Mouse (Mus musculus): ENCODE measurements at regions not wholly inside any gene's neighbourhood (a gene's known extent, or its start where the extent isn't known, plus 50 kb on each side); places are given as distances from the start of the nearest gene placed in this dataset.

DNA sequence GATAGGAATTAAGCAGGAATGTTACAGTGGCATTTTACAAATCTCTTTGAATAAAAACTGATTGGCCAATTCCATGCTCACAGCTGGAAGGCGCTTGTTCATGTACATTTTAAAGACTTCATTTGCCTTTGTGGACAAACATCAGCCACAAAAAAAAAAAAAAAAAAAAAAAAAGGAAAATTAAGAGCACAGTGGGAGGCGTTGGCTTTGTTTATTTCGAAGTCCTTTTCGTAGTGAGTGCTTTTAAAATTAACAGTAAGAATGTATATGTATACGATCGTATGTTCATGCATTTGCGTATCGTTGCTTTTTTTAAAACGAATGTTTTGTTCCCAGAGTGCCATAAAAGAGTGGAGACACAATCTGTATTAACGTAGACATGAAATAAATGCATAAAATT, 250.6 kb upstream of the Nfe2l3 start:
- ATAC-seq (ENCODE audit: low read depth) (no peak), DNase-seq (ENCODE audit: low spot score) (no peak)
- no peak overlapping the region for H3K27ac ChIP-seq (replicated peaks; ENCODE audit: low read depth, low read length)
- H3K4me1 ChIP-seq (ENCODE audit: control insufficient read depth, insufficient read depth, low read length) = no peaks in the 10 kb centered on the region
- no peak overlapping the region for H3K4me3 ChIP-seq (ENCODE audit: low read depth, low read length)
- WGBS = 24% methylated on average over 10 of the region's 10 CpGs
- H3K36me3 ChIP-seq (ENCODE audit: control insufficient read depth, insufficient read depth, low read length) = no peaks in the 10 kb centered on the region
- peaks cover 88% of the 10 kb centered on the region for H3K27me3 ChIP-seq (replicated peaks; ENCODE audit: control insufficient read depth, insufficient read depth, low read length)
- H3K9me3 ChIP-seq (ENCODE audit: control insufficient read depth, low read length) = no peaks in the 10 kb centered on the region
- no peak overlapping the region for H3K4me2 ChIP-seq (ENCODE audit: low read depth, low read length)
- no peak overlapping the region for H3K9ac ChIP-seq (ENCODE audit: low read depth, low read length)

DNA sequence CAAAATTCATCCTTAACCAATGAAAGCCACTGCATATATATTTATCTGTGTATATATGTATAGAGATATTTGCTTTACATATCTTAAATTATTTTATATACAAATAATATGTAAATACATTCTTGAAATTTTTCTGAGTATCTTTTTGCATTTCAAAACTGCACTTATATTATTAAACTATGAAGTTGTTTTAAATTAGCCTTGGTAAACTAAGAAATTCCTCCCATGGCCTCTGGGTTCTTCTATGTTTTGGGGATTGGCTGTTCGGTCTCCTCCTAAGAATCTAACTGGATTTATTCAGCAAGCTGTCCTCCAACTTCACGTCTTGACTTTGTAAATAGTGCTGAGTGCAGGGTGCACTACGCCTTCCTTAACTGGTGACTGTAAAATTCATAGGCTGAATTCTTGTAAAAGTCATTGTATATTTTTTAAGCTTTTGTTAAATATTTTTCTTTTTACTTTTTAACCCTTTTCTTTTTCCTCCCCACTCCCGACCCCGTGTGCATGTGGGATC, 249.6 kb upstream of the Nfe2l3 start:
- Histone ChIP-seq H3K9me3 (ENCODE audit: control insufficient read depth, low read length) (no peaks in the 10 kb centered on the region), H3K4me3 (ENCODE audit: low read depth, low read length) (no peak overlapping the region), H3K4me1 (ENCODE audit: control insufficient read depth, insufficient read depth, low read length) (no peaks in the 10 kb centered on the region), H3K36me3 (ENCODE audit: control insufficient read depth, insufficient read depth, low read length) (no peaks in the 10 kb centered on the region), H3K9ac (ENCODE audit: low read depth, low read length) (no peak overlapping the region), H3K4me2 (ENCODE audit: low read depth, low read length) (no peak overlapping the region), H3K27ac (replicated peaks; ENCODE audit: low read depth, low read length) (no peak overlapping the region), H3K27me3 (replicated peaks; ENCODE audit: control insufficient read depth, insufficient read depth, low read length) (peaks cover 87% of the 10 kb centered on the region)
- 7% methylated on average over 5 of the region's 5 CpGs for WGBS
- ATAC-seq (ENCODE audit: low read depth) = no peak
- DNase-seq (ENCODE audit: low spot score) = no peak

DNA sequence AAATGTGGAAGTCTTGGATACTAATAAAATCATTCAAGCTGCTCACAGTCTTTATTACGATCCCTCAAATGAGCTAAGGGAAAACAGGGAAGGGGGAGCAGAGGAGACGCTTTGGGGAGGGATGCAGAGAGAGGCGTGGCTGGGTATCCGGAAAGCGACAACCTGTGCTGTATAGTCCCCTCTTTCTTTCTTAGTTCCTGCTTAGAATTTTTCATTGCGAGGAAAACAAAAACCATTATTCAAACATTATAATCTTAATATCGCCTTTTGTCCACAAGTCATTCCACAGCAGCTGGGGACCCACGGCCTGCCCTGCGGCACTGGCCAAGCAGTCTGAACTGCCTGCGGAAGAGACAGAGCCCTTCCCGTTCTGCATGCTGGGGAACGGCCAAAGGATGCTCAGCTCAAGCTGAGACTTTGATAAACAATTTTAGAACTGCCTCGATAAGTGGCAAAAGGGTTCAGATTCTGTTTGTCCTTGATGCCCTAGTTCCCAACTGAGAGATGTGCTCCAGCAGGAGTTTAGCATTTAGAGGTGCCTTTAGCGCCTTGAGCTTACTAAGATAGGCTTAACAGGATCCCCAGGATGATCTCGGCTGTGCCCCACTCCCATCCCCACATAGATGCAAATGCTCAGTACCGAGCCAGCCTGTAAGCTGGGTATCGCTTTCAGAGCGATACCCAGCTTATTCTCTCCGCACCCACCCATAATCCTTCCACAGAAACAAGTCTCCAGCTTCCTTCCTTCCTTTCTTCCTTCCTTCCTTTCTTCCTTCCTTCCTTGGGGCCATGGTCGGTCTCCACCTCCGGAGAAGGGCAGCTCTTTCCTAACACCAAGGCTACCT, 248.7 kb upstream of the Nfe2l3 start:
- Histone ChIP-seq H3K36me3 (ENCODE audit: control insufficient read depth, insufficient read depth, low read length) (no peaks in the 10 kb centered on the region), H3K27ac (replicated peaks; ENCODE audit: low read depth, low read length) (no peak overlapping the region), H3K9me3 (ENCODE audit: control insufficient read depth, low read length) (no peaks in the 10 kb centered on the region), H3K4me3 (ENCODE audit: low read depth, low read length) (no peak overlapping the region), H3K27me3 (replicated peaks; ENCODE audit: control insufficient read depth, insufficient read depth, low read length) (peaks cover 94% of the 10 kb centered on the region), H3K9ac (ENCODE audit: low read depth, low read length) (no peak overlapping the region), H3K4me2 (ENCODE audit: low read depth, low read length) (no peak overlapping the region), H3K4me1 (ENCODE audit: control insufficient read depth, insufficient read depth, low read length) (no peaks in the 10 kb centered on the region)
- DNase-seq (ENCODE audit: low spot score) (no peak), ATAC-seq (ENCODE audit: low read depth) (no peak)
- WGBS = under 1% methylated on average over 21 of the region's 21 CpGs

DNA sequence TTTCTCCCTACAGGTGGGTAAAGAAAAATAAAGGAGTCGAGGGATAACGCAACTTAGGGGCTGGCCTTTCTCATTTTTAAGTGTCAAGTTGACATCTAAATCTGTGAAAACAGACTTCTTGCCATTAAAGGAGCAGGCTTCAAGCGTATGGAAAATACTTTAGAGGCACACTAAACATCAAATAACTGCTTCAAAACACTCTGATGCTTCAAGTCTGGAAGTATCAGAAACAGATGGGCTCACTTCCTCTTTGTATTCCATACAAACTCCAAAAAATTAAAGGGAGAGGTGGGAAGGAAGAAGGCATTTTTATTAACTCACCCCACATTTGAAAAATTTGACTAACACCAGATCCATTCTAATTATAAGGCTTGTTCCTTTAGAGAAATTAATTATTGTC, 248.0 kb upstream of the Nfe2l3 start:
- no peak overlapping the region for H3K4me2 ChIP-seq (ENCODE audit: low read depth, low read length)
- peaks cover 92% of the 10 kb centered on the region for H3K27me3 ChIP-seq (replicated peaks; ENCODE audit: control insufficient read depth, insufficient read depth, low read length)
- no peak overlapping the region for H3K27ac ChIP-seq (replicated peaks; ENCODE audit: low read depth, low read length)
- H3K4me3 ChIP-seq (ENCODE audit: low read depth, low read length) = no peak overlapping the region
- ATAC-seq (ENCODE audit: low read depth) (no peak), DNase-seq (ENCODE audit: low spot score) (no peak)
- no peak overlapping the region for H3K9ac ChIP-seq (ENCODE audit: low read depth, low read length)
- H3K36me3 ChIP-seq (ENCODE audit: control insufficient read depth, insufficient read depth, low read length) = no peaks in the 10 kb centered on the region
- 4% methylated on average over 3 of the region's 3 CpGs for WGBS
- no peaks in the 10 kb centered on the region for H3K9me3 ChIP-seq (ENCODE audit: control insufficient read depth, low read length)
- no peaks in the 10 kb centered on the region for H3K4me1 ChIP-seq (ENCODE audit: control insufficient read depth, insufficient read depth, low read length)

DNA sequence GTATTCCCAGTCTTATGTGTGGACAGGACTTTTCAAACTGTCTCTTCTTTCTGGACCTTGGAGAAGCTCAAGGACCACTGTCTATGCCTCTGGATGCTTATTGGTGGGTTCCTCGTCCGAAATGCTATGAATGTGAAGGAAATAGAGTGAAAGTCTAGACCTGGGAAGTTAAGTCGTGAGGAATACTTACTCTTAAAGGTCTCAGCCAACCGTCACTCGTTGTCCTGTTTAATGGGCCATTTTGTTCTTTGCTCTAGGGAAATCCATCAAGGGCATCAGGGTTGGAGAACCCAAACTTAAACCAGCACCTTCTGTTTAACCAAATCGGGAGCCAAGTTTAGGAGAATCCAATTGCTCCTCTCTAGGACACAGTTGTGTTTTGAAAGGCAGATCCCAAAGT, 247.3 kb upstream of the Nfe2l3 start:
- Histone ChIP-seq H3K36me3 (ENCODE audit: control insufficient read depth, insufficient read depth, low read length) (no peaks in the 10 kb centered on the region), H3K9ac (ENCODE audit: low read depth, low read length) (no peak overlapping the region), H3K4me1 (ENCODE audit: control insufficient read depth, insufficient read depth, low read length) (no peaks in the 10 kb centered on the region), H3K9me3 (ENCODE audit: control insufficient read depth, low read length) (no peaks in the 10 kb centered on the region), H3K27me3 (replicated peaks; ENCODE audit: control insufficient read depth, insufficient read depth, low read length) (peaks cover 85% of the 10 kb centered on the region), H3K4me2 (ENCODE audit: low read depth, low read length) (no peak overlapping the region), H3K4me3 (ENCODE audit: low read depth, low read length) (no peak overlapping the region), H3K27ac (replicated peaks; ENCODE audit: low read depth, low read length) (no peak overlapping the region)
- 16% methylated on average over 6 of the region's 6 CpGs for WGBS
- ATAC-seq (ENCODE audit: low read depth) (no peak), DNase-seq (ENCODE audit: low spot score) (no peak)

DNA sequence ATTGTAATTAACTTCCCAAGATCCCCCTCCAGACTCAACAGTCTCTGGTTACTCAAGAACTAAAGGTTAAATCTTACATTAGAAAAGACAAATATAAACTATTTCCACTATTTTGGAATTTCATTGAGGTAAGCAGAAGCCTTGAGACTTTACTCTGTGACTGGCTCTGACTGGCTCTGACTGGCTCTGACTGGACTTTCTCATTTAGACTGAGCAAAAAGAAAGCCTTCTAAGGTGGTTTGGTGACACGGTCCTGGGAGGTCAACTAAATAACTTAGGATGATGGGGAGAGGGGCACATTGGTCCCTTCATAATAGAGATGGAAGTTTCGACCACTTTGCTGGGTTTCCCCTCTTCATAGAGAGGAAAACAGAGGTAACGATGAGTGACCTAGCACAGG, 243.3 kb upstream of the Nfe2l3 start:
- Histone ChIP-seq H3K36me3 (ENCODE audit: control insufficient read depth, insufficient read depth, low read length) (no peaks in the 10 kb centered on the region), H3K27ac (replicated peaks; ENCODE audit: low read depth, low read length) (no peak overlapping the region), H3K9ac (ENCODE audit: low read depth, low read length) (no peak overlapping the region), H3K27me3 (replicated peaks; ENCODE audit: control insufficient read depth, insufficient read depth, low read length) (peaks cover 85% of the 10 kb centered on the region), H3K4me3 (ENCODE audit: low read depth, low read length) (no peak overlapping the region), H3K4me2 (ENCODE audit: low read depth, low read length) (no peak overlapping the region), H3K9me3 (ENCODE audit: control insufficient read depth, low read length) (no peaks in the 10 kb centered on the region), H3K4me1 (ENCODE audit: control insufficient read depth, insufficient read depth, low read length) (no peaks in the 10 kb centered on the region)
- no peak for ATAC-seq (ENCODE audit: low read depth)
- 68% methylated on average over 3 of the region's 3 CpGs for WGBS
- no peak for DNase-seq (ENCODE audit: low spot score)

DNA sequence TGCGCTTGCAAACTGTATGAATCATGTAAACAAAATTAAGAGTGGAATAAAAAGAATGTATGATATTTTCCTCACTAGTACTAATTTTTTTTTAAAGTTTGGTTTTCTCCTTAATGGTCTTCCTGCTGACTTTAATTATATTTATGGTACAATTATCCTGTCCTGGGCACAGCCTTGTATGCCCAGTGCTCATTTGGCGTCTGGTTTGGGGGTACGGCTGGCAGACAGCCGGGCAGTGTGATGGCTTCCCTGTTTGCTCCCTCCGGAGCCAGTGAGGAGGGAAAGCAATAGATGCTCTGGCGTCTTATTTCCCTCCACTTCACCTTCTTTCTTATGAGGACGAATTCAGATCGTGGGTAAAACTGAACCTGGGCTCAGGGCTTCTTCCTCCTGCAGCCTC, 239.6 kb upstream of the Nfe2l3 start:
- Histone ChIP-seq H3K27ac (replicated peaks; ENCODE audit: low read depth, low read length) (no peak overlapping the region), H3K9me3 (ENCODE audit: control insufficient read depth, low read length) (no peaks in the 10 kb centered on the region), H3K9ac (ENCODE audit: low read depth, low read length) (no peak overlapping the region), H3K36me3 (ENCODE audit: control insufficient read depth, insufficient read depth, low read length) (no peaks in the 10 kb centered on the region), H3K4me2 (ENCODE audit: low read depth, low read length) (0 out of 2 replicates have a peak overlapping the region, but pooled peaks have one; percentile 13), H3K27me3 (replicated peaks; ENCODE audit: control insufficient read depth, insufficient read depth, low read length) (peaks cover 59% of the 10 kb centered on the region), H3K4me1 (ENCODE audit: control insufficient read depth, insufficient read depth, low read length) (no peaks in the 10 kb centered on the region), H3K4me3 (ENCODE audit: low read depth, low read length) (no peak overlapping the region)
- DNase-seq (ENCODE audit: low spot score) (no peak), ATAC-seq (ENCODE audit: low read depth) (no peak)
- WGBS = 39% methylated on average over 8 of the region's 8 CpGs

DNA sequence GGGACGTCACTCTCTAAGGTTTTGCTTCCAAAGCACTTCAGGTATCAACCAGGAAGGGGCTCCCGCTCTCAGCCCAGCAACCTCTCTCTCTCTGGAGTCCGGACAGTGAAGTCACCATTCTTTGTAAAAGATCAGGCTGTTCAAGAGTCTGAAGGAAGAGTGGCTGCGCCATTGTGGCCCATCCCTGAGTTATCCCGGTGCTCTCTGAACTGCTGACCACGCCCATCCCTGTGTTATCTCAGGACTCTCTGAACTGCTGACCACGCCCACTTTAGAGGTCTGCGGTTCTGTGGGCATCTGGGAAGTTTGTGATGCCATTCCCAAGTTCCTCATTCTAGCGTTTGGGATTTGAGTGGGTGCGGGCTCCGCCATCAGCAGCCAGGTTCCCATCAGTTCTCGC, 239.1 kb upstream of the Nfe2l3 start:
- no peak overlapping the region for H3K4me3 ChIP-seq (ENCODE audit: low read depth, low read length)
- H3K4me1 ChIP-seq (ENCODE audit: control insufficient read depth, insufficient read depth, low read length) = no peaks in the 10 kb centered on the region
- no peaks in the 10 kb centered on the region for H3K36me3 ChIP-seq (ENCODE audit: control insufficient read depth, insufficient read depth, low read length)
- peaks cover 54% of the 10 kb centered on the region for H3K27me3 ChIP-seq (replicated peaks; ENCODE audit: control insufficient read depth, insufficient read depth, low read length)
- ATAC-seq (ENCODE audit: low read depth) (no peak), DNase-seq (ENCODE audit: low spot score) (no peak)
- no peaks in the 10 kb centered on the region for H3K9me3 ChIP-seq (ENCODE audit: control insufficient read depth, low read length)
- 18% methylated on average over 12 of the region's 12 CpGs for WGBS
- H3K27ac ChIP-seq (replicated peaks; ENCODE audit: low read depth, low read length) = no peak overlapping the region
- no peak overlapping the region for H3K9ac ChIP-seq (ENCODE audit: low read depth, low read length)
- H3K4me2 ChIP-seq (ENCODE audit: low read depth, low read length) = peak overlapping the region; percentile 13; the same call in 1 of the 2 replicates

DNA sequence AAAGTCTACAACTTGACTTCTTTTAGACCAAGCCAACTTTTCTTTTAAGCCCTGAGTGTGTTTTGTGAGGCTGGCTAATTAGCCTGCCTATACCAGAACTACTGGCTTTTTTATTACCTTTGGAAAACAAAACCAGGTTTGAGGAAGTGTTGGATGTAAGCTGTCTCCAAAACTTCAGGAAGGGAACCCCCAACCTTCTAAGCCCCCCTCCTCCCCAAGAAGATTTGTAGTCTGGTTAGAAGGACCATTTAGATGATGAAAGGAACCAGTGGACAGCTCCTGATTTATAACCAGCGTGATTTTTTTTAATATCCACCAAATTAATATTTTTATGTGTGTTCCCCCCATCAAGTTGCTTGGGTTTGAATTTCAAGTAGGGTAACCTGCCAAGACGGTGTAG, 236.1 kb upstream of the Nfe2l3 start:
- no peak overlapping the region for H3K4me3 ChIP-seq (ENCODE audit: low read depth, low read length)
- no peak overlapping the region for H3K4me2 ChIP-seq (ENCODE audit: low read depth, low read length)
- ATAC-seq (ENCODE audit: low read depth) (no peak), DNase-seq (ENCODE audit: low spot score) (no peak)
- H3K36me3 ChIP-seq (ENCODE audit: control insufficient read depth, insufficient read depth, low read length) = no peaks in the 10 kb centered on the region
- H3K27me3 ChIP-seq (replicated peaks; ENCODE audit: control insufficient read depth, insufficient read depth, low read length) = peaks cover 37% of the 10 kb centered on the region
- H3K4me1 ChIP-seq (ENCODE audit: control insufficient read depth, insufficient read depth, low read length) = no peaks in the 10 kb centered on the region
- WGBS = 76% methylated on average over 2 of the region's 2 CpGs
- H3K9ac ChIP-seq (ENCODE audit: low read depth, low read length) = no peak overlapping the region
- H3K9me3 ChIP-seq (ENCODE audit: control insufficient read depth, low read length) = no peaks in the 10 kb centered on the region
- H3K27ac ChIP-seq (replicated peaks; ENCODE audit: low read depth, low read length) = no peak overlapping the region
